Mouse (Mus musculus) midbrain, embryonic 14.5 days (tissue): ENCODE data around the gene Ltbp4. TPM values are rescaled to one million over a fixed set of nuclear protein-coding genes. Genes with fewer than 3 reads are reported as not detected.

Experiments used
- ATAC-seq: fragments of 200-750 bp; cut with Nextera tagmentation; 2 replicates; pipeline ENCODE4 v1.8.0; 2017; ENCODE audit warnings: moderate number of reproducible peaks, moderate library complexity; ENCODE audit not compliant: low FRiP score, low TSS enrichment
- DNase-seq: peaks from one replicate; pipeline ENCODE4 v3.0.0-alpha.2; 2015
- H3K27ac ChIP-seq: fragments of 300-500 bp; sonication (generic); replicated peaks from 2 replicates; pipeline ENCODE4 v1.5.1; 2014; ENCODE audit warnings: mild to moderate bottlenecking, low read depth, low read length, moderate library complexity
- H3K27me3 ChIP-seq: fragments of 300-500 bp; sonication (generic); 2 replicates; pipeline ENCODE4 v1.6.1; 2014; ENCODE audit warnings: low read length, control low read depth, mixed read lengths; ENCODE audit not compliant: control insufficient read depth, insufficient read depth
- H3K36me3 ChIP-seq: fragments of 300-500 bp; sonication (generic); 2 replicates; pipeline ENCODE4 v1.6.1; 2014; ENCODE audit warnings: low read length, control low read depth; ENCODE audit not compliant: control insufficient read depth, insufficient read depth
- H3K4me1 ChIP-seq: fragments of 300-500 bp; sonication (generic); 2 replicates; pipeline ENCODE4 v1.6.1; 2014; ENCODE audit warnings: mild to moderate bottlenecking, antibody characterized with exemption, low read length, control low read depth; ENCODE audit not compliant: control insufficient read depth, insufficient read depth
- H3K4me2 ChIP-seq: fragments of 300-500 bp; sonication (generic); 2 replicates; pipeline ENCODE4 v1.6.1; 2014; ENCODE audit warnings: mild to moderate bottlenecking, low read length, moderate library complexity
- H3K4me3 ChIP-seq: fragments of 300-500 bp; sonication (generic); replicated peaks from 2 replicates; pipeline ENCODE4 v1.5.1; 2014; ENCODE audit warnings: low read depth, low read length
- H3K9ac ChIP-seq: fragments of 300-500 bp; sonication (generic); replicated peaks from 2 replicates; pipeline ENCODE4 v1.6.1; 2014; ENCODE audit warnings: mild to moderate bottlenecking, low read length, moderate library complexity
- H3K9me3 ChIP-seq: fragments of 300-500 bp; sonication (generic); 2 replicates; pipeline ENCODE4 v1.6.1; 2016; ENCODE audit warnings: low read length, control low read depth, mixed read lengths; ENCODE audit not compliant: control insufficient read depth
- WGBS: fragments of 180-500 bp; shearing (Covaris S2); extraction: QIAGEN DNeasy Blood & Tissue Kit; methylation state at CpG from one replicate; pipeline ENCODE4 v1.1.7; 2014; 5-methylcytosine and 5-hydroxymethylcytosine counted together
- polyA plus RNA-seq: library from polyadenylated mRNA; unstranded; fragments of >200 nt; fragmentation: Nextera tagmentation; extraction: Ambion mirVana; gene quantifications from 2 replicates; pipeline ENCODE4 v1.2.1, GENCODE M21; 2014

The Ltbp4 gene
- polyA plus RNA-seq, 1 experiment from 2014 or later, result 7.4 TPM

DNA sequence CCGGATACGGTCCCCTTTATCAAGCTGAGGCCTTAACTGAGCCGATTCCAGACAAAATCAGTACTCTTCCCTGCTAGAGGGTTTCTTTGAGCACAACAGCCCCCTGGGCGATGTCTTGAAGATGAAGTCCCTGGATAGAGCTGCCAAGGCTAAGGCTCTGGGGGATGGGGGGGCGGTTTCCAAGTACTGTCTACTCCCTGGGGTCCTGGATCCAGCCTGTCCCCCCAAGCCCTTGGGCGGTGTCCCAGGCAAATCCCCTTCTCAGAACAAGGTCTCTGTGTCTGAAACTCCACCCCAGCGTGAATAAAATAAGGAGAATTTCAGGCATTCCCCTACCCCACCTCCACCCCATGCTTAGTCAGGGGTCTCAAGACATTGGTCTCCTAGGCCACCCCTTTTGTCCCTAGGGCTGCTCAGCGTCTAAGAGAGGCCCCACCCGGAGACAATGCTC lies 78.2 kb downstream of the Ltbp4 start:
- ATAC-seq, result no peak
- H3K27ac ChIP-seq, result peak overlapping the region; percentile 94
- peaks cover 31% of the 10 kb centered on the region for H3K4me1 ChIP-seq
- H3K9me3 ChIP-seq, result no peaks in the 10 kb centered on the region
- H3K27me3 ChIP-seq, result no peaks in the 10 kb centered on the region
- peak overlapping the region; percentile 83 for H3K4me2 ChIP-seq
- peak; percentile 65 for DNase-seq
- peaks cover 29% of the 10 kb centered on the region for H3K36me3 ChIP-seq
- H3K9ac ChIP-seq, result peak overlapping the region; percentile 95
- peak overlapping the region; percentile 84 for H3K4me3 ChIP-seq
- 3% methylated on average over 9 of the region's 9 CpGs for WGBS

DNA sequence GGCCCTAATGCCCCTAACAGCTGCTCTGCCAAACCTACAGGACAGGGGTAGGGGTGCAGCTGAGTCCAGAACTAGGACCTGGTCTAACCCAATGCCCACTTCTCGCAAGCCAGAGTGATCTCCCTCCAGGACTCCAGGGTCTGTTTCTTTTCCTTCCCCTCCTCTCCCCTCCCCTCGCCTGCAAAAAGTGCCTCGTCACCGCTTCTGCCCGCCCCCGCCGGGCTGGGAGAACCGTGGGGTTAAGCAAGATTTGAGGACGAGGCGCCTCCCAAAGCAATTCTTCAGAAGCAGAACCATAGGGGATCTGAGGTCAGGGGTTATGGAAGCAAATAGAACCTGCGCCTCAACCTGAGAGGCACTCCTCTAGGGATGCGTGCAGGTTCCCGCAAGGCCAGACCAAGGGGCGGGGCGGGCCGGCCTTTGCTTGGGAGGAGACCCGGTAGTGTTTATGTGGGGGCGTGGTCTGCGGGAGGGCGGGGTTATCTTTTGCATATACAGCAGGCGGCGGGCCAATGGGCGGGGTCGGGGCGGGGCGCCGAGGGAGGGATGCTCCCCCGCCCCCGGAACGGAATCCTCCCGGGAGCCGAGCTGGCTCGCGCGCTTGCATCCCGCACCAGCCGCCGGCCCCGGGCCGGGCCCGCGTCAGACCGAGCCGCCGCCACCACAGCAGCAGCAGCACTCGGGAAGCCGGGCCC lies 79.1 kb downstream of the Ltbp4 start, which contains the start of gene Numbl:
Gene Numbl, plus strand, starts transcription at position 229 of the 695 bp plus-strand sequence.
- H3K4me3 ChIP-seq, result peak within 1 kb of the TSS; percentile 84
- ATAC-seq (peak; percentile 88), DNase-seq (peak; percentile 97)
- H3K27me3 ChIP-seq, result no peaks in the 10 kb centered on the region
- H3K9me3 ChIP-seq, result no peaks in the 10 kb centered on the region
- H3K9ac ChIP-seq, result peak within 1 kb of the TSS; percentile 95
- peak within 1 kb of the TSS; percentile 94 for H3K27ac ChIP-seq
- H3K4me1 ChIP-seq, result peaks cover 31% of the 10 kb centered on the region
- WGBS, result under 1% methylated on average over 44 of the region's 47 CpGs
- peaks cover 23% of the 10 kb centered on the region for H3K36me3 ChIP-seq
- peak within 1 kb of the TSS; percentile 83 for H3K4me2 ChIP-seq

DNA sequence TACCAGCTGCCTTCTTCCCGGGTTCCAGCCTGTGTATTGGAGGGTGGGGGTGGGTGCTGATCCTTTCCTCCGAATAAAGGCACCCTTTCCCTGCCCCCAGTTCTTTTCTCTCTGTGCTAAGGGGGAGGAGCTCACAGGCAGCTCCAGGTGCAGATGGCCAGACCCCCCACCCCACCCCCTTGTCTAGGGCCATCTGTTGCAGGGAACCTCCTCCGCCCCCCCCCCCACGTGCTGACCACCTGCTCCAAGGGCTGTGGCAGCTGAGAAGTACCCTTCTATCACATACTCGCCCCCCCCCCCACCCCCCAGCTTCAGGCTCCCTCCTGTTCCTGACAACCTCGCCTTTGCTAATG lies 79.7 kb downstream of the Ltbp4 start:
- Histone ChIP-seq H3K27ac (peak overlapping the region; percentile 94), H3K36me3 (peaks cover 18% of the 10 kb centered on the region), H3K4me3 (peak overlapping the region; percentile 84), H3K4me1 (peaks cover 31% of the 10 kb centered on the region), H3K9ac (no peak overlapping the region; the same call in 1 of the 2 replicates), H3K4me2 (peak overlapping the region; percentile 83), H3K9me3 (no peaks in the 10 kb centered on the region), H3K27me3 (no peaks in the 10 kb centered on the region)
- DNase-seq, result peak; percentile 58
- ATAC-seq, result peak; percentile 12
- 0% methylated on average over 6 of the region's 6 CpGs for WGBS

DNA sequence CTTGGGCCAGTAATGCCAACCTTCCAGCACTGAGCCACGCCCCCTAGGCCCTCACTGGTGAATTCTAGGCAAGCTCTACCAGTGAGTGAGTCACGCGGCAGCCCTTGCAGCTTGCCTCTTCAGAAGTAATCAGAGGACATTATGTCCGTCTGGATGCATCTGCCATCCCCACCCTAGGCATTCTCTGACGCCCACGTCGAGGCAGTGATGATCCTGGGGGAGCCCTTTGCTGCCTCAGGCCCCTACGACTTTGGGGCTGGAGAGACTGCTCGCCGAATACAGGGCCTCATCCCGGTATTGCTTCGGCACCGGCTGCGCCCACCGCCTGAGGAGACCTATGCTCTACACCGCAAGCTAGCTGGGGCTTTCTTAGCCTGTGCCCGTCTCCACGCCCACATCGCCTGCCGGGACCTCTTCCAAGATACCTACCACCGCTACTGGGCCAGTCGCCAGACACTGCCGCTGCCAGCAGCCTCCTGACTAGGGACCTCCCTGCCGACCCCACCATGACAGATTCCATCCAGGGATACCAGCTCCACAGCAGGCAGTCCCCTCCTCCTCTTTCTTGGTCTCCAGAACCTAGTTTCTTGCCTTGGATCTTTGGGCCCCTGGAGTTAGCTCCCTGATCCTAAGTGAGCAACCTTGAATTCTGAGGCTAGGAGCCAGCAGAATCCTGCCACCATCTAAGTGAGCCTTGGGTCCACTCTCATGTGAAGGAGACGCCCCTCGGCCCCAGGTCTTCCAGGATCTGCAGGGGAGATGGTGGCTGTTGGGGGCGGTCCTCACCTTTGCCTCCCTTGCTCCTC lies 80.2 kb downstream of the Ltbp4 start:
- ATAC-seq (0 out of 2 replicates have a peak, but pooled peaks have one; percentile 7), DNase-seq (peak; percentile 70)
- H3K27ac ChIP-seq, result peak overlapping the region; percentile 94
- H3K27me3 ChIP-seq, result no peaks in the 10 kb centered on the region
- H3K36me3 ChIP-seq, result peaks cover 14% of the 10 kb centered on the region
- no peak overlapping the region; the same call in 1 of the 2 replicates for H3K9ac ChIP-seq
- peak overlapping the region; percentile 8; the same call in 1 of the 2 replicates for H3K4me3 ChIP-seq
- no peaks in the 10 kb centered on the region for H3K9me3 ChIP-seq
- 8% methylated on average over 27 of the region's 27 CpGs for WGBS
- peaks cover 31% of the 10 kb centered on the region for H3K4me1 ChIP-seq
- peak overlapping the region; percentile 83 for H3K4me2 ChIP-seq

DNA sequence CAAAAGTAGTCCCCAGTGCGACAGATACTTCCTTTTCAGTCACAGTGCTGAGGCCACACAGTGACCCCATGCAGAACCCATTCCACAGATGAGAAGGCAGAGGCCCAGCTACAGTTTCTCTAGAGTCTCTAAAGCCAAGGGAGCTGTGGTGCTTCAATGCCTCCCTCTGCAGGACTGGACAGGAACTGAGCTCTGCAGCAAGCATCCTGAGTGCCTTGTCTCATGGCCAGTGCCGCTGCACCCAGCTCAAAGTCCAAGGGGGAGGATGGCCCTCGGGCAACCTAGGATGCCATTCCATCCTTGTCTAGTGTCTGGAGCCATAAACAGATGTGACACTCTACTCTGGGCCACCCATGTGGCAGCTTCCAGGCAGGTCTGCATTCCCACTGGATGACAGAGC lies 81.8 kb downstream of the Ltbp4 start:
- Histone ChIP-seq H3K4me3 (no peak overlapping the region), H3K4me2 (no peak overlapping the region), H3K9ac (no peak overlapping the region), H3K9me3 (no peaks in the 10 kb centered on the region), H3K36me3 (peaks cover 17% of the 10 kb centered on the region), H3K27ac (no peak overlapping the region), H3K4me1 (peaks cover 18% of the 10 kb centered on the region), H3K27me3 (no peaks in the 10 kb centered on the region)
- no peak for DNase-seq
- no peak for ATAC-seq
- 74% methylated on average over 3 of the region's 3 CpGs for WGBS

Other genes starting within 250 kb of the Ltbp4 start
- gene Cyp2f2, start 217.8 kb downstream of the Ltbp4 start, polyA plus RNA-seq, result not detected in 2 replicates
- gene Cyp2t4, start 184.0 kb downstream of the Ltbp4 start, polyA plus RNA-seq, result 0.18 and 0.22 TPM in 2 replicates
- 57.3 and 68.7 TPM in 2 replicates for gene Egln2, start 170.9 kb downstream of the Ltbp4 start, polyA plus RNA-seq
- gene Rab4b, start 158.8 kb downstream of the Ltbp4 start, polyA plus RNA-seq, result 87.7 and 99.6 TPM in 2 replicates
- not detected in 2 replicates for gene Gm21983, start 156.6 kb downstream of the Ltbp4 start, polyA plus RNA-seq
- gene Mia, start 156.5 kb downstream of the Ltbp4 start, polyA plus RNA-seq, result 6.8 and 8.1 TPM in 2 replicates
- gene BC024978, start 141.9 kb downstream of the Ltbp4 start, polyA plus RNA-seq, result 3.6 and 4.0 TPM in 2 replicates
- gene Snrpa, start 141.4 kb downstream of the Ltbp4 start, polyA plus RNA-seq, result 222 and 233 TPM in 2 replicates
- gene Itpkc, start 109.0 kb downstream of the Ltbp4 start, polyA plus RNA-seq, result 7.3 and 7.4 TPM in 2 replicates
- 19.8 and 22.6 TPM in 2 replicates for gene Coq8b, start 104.7 kb downstream of the Ltbp4 start, polyA plus RNA-seq
- gene Numbl, start 79.3 kb downstream of the Ltbp4 start, polyA plus RNA-seq, result 33.7 and 50.1 TPM in 2 replicates
- gene Shkbp1, start 18.3 kb upstream of the Ltbp4 start, polyA plus RNA-seq, result 50.4 and 52.5 TPM in 2 replicates
- gene Gm20479, start 19.7 kb upstream of the Ltbp4 start, polyA plus RNA-seq, result not detected in 2 replicates
- 4.1 and 4.7 TPM in 2 replicates for gene Sptbn4, start 110.0 kb upstream of the Ltbp4 start, polyA plus RNA-seq
- gene Blvrb, start 110.3 kb upstream of the Ltbp4 start, polyA plus RNA-seq, result 8.9 and 17.3 TPM in 2 replicates
- 6.6 and 9.8 TPM in 2 replicates for gene Sertad3, start 136.1 kb upstream of the Ltbp4 start, polyA plus RNA-seq
- gene Sertad1, start 149.2 kb upstream of the Ltbp4 start, polyA plus RNA-seq, result 6.0 and 7.5 TPM in 2 replicates
- 0.77 and 0.97 TPM in 2 replicates for gene Prx, start 161.6 kb upstream of the Ltbp4 start, polyA plus RNA-seq
- gene Hipk4, start 185.6 kb upstream of the Ltbp4 start, polyA plus RNA-seq, result 0.43 and 0.78 TPM in 2 replicates
- 114 and 134 TPM in 2 replicates for gene Pld3, start 215.5 kb upstream of the Ltbp4 start, polyA plus RNA-seq
- 26.3 and 35.3 TPM in 2 replicates for gene 2310022A10Rik, start 215.5 kb upstream of the Ltbp4 start, polyA plus RNA-seq